Mouse (Mus musculus) ES-E14 (cell line): Measurements from ENCODE around the gene Myo10. TPM values are rescaled to one million over a fixed set of nuclear protein-coding genes. Genes with fewer than 3 reads are reported as not detected.

Experiments used
- DNase-seq: peaks from one replicate; pipeline ENCODE4 v3.0.0-alpha.2; 2013; ENCODE audit warnings: low read depth, low spot score
- H3K27ac ChIP-seq: 2 replicates; pipeline ENCODE4 v1.5.1; 2012; ENCODE audit warnings: low read depth, mild to moderate bottlenecking, low read length, moderate library complexity, mixed read lengths; ENCODE audit not compliant: poor library complexity, insufficient read depth, severe bottlenecking
- H3K36me3 ChIP-seq: 2 replicates; pipeline ENCODE4 v1.6.1; 2012; ENCODE audit warnings: mild to moderate bottlenecking, low read length, moderate library complexity, mixed read lengths; ENCODE audit not compliant: control insufficient read depth, poor library complexity, insufficient read depth, severe bottlenecking
- H3K4me1 ChIP-seq, 2 experiments: fragments of 150-350 bp in 1 of 2; sonication (generic) in 1 of 2; 2 replicates each; pipeline ENCODE4 v1.6.1; 2012; ENCODE audit warnings: low read length in 2 of 2, mild to moderate bottlenecking in 1 of 2, mixed read lengths in 1 of 2; ENCODE audit not compliant: control insufficient read depth in 2 of 2, insufficient read depth in 2 of 2, poor library complexity in 1 of 2
- H3K4me3 ChIP-seq, 2 experiments: fragments of 150-350 bp in 1 of 2; sonication (generic) in 1 of 2; 2 replicates each; pipeline ENCODE4 v1.5.1; 2012; ENCODE audit warnings: low read length in 2 of 2, low read depth in 1 of 2, mild to moderate bottlenecking in 1 of 2, mixed read lengths in 1 of 2; ENCODE audit not compliant: insufficient read depth in 1 of 2, poor library complexity in 1 of 2, severe bottlenecking in 1 of 2
- H3K9ac ChIP-seq: 2 replicates; pipeline ENCODE4 v1.6.1; 2012; ENCODE audit warnings: low read depth, mild to moderate bottlenecking, low read length, mixed read lengths; ENCODE audit not compliant: poor library complexity, insufficient read depth, severe bottlenecking
- H3K9me3 ChIP-seq: fragments of 150-350 bp; sonication (generic); 2 replicates; pipeline ENCODE4 v1.6.1; 2012; ENCODE audit warnings: low read depth, mild to moderate bottlenecking, low read length; ENCODE audit not compliant: control insufficient read depth, insufficient read depth
- CHD2 ChIP-seq: IDR thresholded peaks from 2 replicates; pipeline ENCODE4 v1.6.1; 2014; ENCODE audit warnings: mild to moderate bottlenecking, low read depth, low read length, inconsistent platforms
- HCFC1 ChIP-seq: IDR thresholded peaks from 2 replicates; pipeline ENCODE4 v1.6.1; 2012; ENCODE audit warnings: low read length, inconsistent platforms, borderline replicate concordance; ENCODE audit not compliant: insufficient read depth
- MAFK ChIP-seq: IDR thresholded peaks from 2 replicates; pipeline ENCODE4 v1.6.1; 2014; ENCODE audit warnings: mild to moderate bottlenecking, low read depth, low read length, inconsistent platforms; ENCODE audit not compliant: insufficient read depth
- ZC3H11A ChIP-seq: IDR thresholded peaks from 2 replicates; pipeline ENCODE4 v1.6.1; 2012; ENCODE audit warnings: low read depth, mild to moderate bottlenecking, inconsistent platforms, low read length, borderline replicate concordance
- ZNF384 ChIP-seq: IDR thresholded peaks from 2 replicates; pipeline ENCODE4 v1.6.1; 2012; ENCODE audit warnings: low read depth, low read length, inconsistent platforms
- in situ Hi-C, 2 experiments: fragments of 600-800 bp; cut with MboI; formaldehyde crosslinking; loops; one replicate each; pipeline ENCODE4 v1.15.1; 2025; ENCODE audit warnings: low sequenced_read_pairs in 2 of 2, inconsistent platforms in 1 of 2; ENCODE audit not compliant: unreplicated experiment in 2 of 2
- total RNA-seq: library from RNA; depleted of rRNA; stranded (reverse); fragments of 300-350 nt; gene quantifications from 2 replicates; pipeline ENCODE4 v1.2.3, GENCODE M21; 2012

The Myo10 gene
- total RNA-seq, 1 experiment: 133 TPM

- TF ChIP-seq ZC3H11A (no peak), MAFK (no peak), HCFC1 (no peak), CHD2 (no peak), ZNF384 (no peak)
- H3K9ac ChIP-seq: no peak overlapping the region
- no peak overlapping the region; the same call in 1 of the 2 replicates for H3K27ac ChIP-seq
- no peak for DNase-seq
- peaks cover 1 to 4% of the 10 kb centered on the region in 2 experiments; a peak in 2 of 4 replicates for H3K4me1 ChIP-seq
- H3K4me3 ChIP-seq: no peak overlapping the region
- H3K36me3 ChIP-seq: no peaks in the 10 kb centered on the region
- in situ Hi-C loops: no loop called here
- no peaks in the 10 kb centered on the region for H3K9me3 ChIP-seq
Observed at GRCm38 (mm10) chr15:25640840-25641752, 18.8 kb downstream of the Myo10 start.

GRCm38 (mm10) chr15:25642214-25643058, 20.1 kb downstream of the Myo10 start:
- H3K4me1 ChIP-seq: peaks cover 0 to 1% of the 10 kb centered on the region in 2 experiments; a peak in 2 of 4 replicates

GRCm38 (mm10) chr15:25645862-25646261, 23.5 kb downstream of the Myo10 start:
- in situ Hi-C loops: no loop called here
- H3K36me3 ChIP-seq: no peaks in the 10 kb centered on the region
- peaks cover 0 to under 1% of the 10 kb centered on the region in 2 experiments; a peak in 3 of 4 replicates for H3K4me1 ChIP-seq
- TF ChIP-seq ZC3H11A (no peak), MAFK (no peak), ZNF384 (no peak), HCFC1 (no peak), CHD2 (no peak)
- H3K9ac ChIP-seq: no peak overlapping the region
- no peaks in the 10 kb centered on the region for H3K9me3 ChIP-seq
- no peak for DNase-seq
- H3K27ac ChIP-seq: no peak overlapping the region
- no peak overlapping the region for H3K4me3 ChIP-seq

More at GRCm38 (mm10) chr15:25642214-25643058, 20.1 kb downstream of the Myo10 start:
- TF ChIP-seq MAFK: no peak
- no peak for TF ChIP-seq ZNF384
- TF ChIP-seq HCFC1: no peak
- in situ Hi-C loops: no loop called here
- no peaks in the 10 kb centered on the region for H3K9me3 ChIP-seq
- H3K4me3 ChIP-seq: no peak overlapping the region
- no peaks in the 10 kb centered on the region for H3K36me3 ChIP-seq
- no peak overlapping the region for H3K27ac ChIP-seq
- no peak for DNase-seq
- no peak overlapping the region for H3K9ac ChIP-seq

GRCm38 (mm10) chr15:25648287-25648686, 26.0 kb downstream of the Myo10 start:
- Histone ChIP-seq H3K4me1 (peaks cover 2 to 16% of the 10 kb centered on the region in 2 experiments; a peak in 3 of 4 replicates), H3K36me3 (no peaks in the 10 kb centered on the region), H3K4me3 (no peak overlapping the region), H3K9me3 (no peaks in the 10 kb centered on the region), H3K9ac (no peak overlapping the region), H3K27ac (no peak overlapping the region)
- no peak for TF ChIP-seq ZNF384
- TF ChIP-seq HCFC1: no peak
- TF ChIP-seq CHD2: no peak
- TF ChIP-seq MAFK: no peak
- no peak for TF ChIP-seq ZC3H11A
- in situ Hi-C loops: no loop called here
- DNase-seq: no peak
